Mouse (Mus musculus): Measurements from ENCODE around the gene Nrxn1.

DNA sequence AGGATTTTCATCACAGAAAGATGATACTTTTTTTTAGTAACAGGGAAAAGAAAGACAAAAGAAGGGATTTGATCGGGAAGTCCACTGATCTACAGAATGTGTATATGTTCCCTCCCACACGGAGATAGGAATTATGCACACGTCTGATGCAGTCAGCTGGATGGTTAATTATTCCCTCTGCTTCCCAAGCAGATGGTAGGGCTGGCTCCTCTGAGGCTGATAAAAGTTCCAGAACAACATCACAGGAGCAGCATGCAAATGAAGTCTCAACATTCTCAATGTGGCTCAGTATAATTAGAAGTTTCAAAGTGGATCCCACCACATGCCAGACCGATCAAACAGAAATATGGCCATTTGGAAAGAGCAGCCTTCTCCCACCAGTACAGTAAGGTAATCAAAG, 388.1 kb downstream of the Nrxn1 start:
- TF ChIP-seq POLR2A (IDR thresholded peaks at IDR 0.05; ENCODE audit: insufficient read depth, low read depth, low read length) (no peak), CTCF (IDR thresholded peaks at IDR 0.05) (no peak)
